Mouse (Mus musculus): ENCODE data around the gene Snrpd2. TPM values are rescaled to one million over a fixed set of nuclear protein-coding genes. Genes with fewer than 3 reads are reported as not detected.

Gene Snrpd2
- polyA plus RNA-seq, 1 experiment from 2014 or later = 126 TPM

GRCm38 (mm10) chr7:19169506-19169905 lies 20.0 kb downstream of the Snrpd2 start:
- whole genome bisulfite sequencing = 50% methylated on average over 10 of the region's 10 CpGs
- Histone ChIP-seq H3K9ac (replicated peaks) (no peak overlapping the region), H3K27ac (peak overlapping the region; percentile 9)

GRCm38 (mm10) chr7:19170142-19170541 lies 20.6 kb downstream of the Snrpd2 start:
- WGBS = 43% methylated on average over 8 of the region's 8 CpGs

More at GRCm38 (mm10) chr7:19169506-19169905, 20.0 kb downstream of the Snrpd2 start:
- Histone ChIP-seq H3K4me2 (replicated peaks) (no peak overlapping the region), H3K27me3 (peaks cover 8% of the 10 kb centered on the region), H3K9me3 (no peaks in the 10 kb centered on the region), H3K4me1 (replicated peaks) (peaks cover 46% of the 10 kb centered on the region), H3K36me3 (no peaks in the 10 kb centered on the region), H3K4me3 (replicated peaks) (no peak overlapping the region)
- no peak for ATAC-seq

GRCm38 (mm10) chr7:19171831-19172230 lies 22.3 kb downstream of the Snrpd2 start:
- WGBS = 40% methylated on average over 8 of the region's 8 CpGs
- H3K27ac ChIP-seq = peak overlapping the region; percentile 68
- peaks cover under 1% of the 10 kb centered on the region for H3K27me3 ChIP-seq
- no peak for ATAC-seq
- H3K4me2 ChIP-seq (replicated peaks) = no peak overlapping the region
- no peaks in the 10 kb centered on the region for H3K9me3 ChIP-seq
- H3K4me3 ChIP-seq (replicated peaks) = no peak overlapping the region
- H3K9ac ChIP-seq (replicated peaks) = 0 out of 2 replicates have a peak overlapping the region, but pooled peaks have one; percentile 19
- peaks cover 35% of the 10 kb centered on the region for H3K4me1 ChIP-seq (replicated peaks)
- no peaks in the 10 kb centered on the region for H3K36me3 ChIP-seq

More at GRCm38 (mm10) chr7:19170142-19170541, 20.6 kb downstream of the Snrpd2 start:
- Histone ChIP-seq H3K4me2 (replicated peaks) (no peak overlapping the region), H3K9me3 (no peaks in the 10 kb centered on the region), H3K4me3 (replicated peaks) (no peak overlapping the region), H3K27ac (peak overlapping the region; percentile 8), H3K4me1 (replicated peaks) (peaks cover 40% of the 10 kb centered on the region), H3K9ac (replicated peaks) (no peak overlapping the region), H3K27me3 (peaks cover 2% of the 10 kb centered on the region), H3K36me3 (no peaks in the 10 kb centered on the region)
- ATAC-seq = peak; percentile 26; the same call in 1 of the 2 replicates

GRCm38 (mm10) chr7:19172874-19173273 lies 23.4 kb downstream of the Snrpd2 start:
- H3K4me2 ChIP-seq (replicated peaks) = peak overlapping the region; percentile 47
- peak; percentile 9 for ATAC-seq
- H3K4me1 ChIP-seq (replicated peaks) = peaks cover 45% of the 10 kb centered on the region
- 3% methylated on average over 17 of the region's 17 CpGs for whole genome bisulfite sequencing
- H3K36me3 ChIP-seq = no peaks in the 10 kb centered on the region
- H3K27me3 ChIP-seq = peaks cover 11% of the 10 kb centered on the region
- peak overlapping the region; percentile 23 for H3K4me3 ChIP-seq (replicated peaks)
- H3K9me3 ChIP-seq = no peaks in the 10 kb centered on the region
- H3K27ac ChIP-seq = peak overlapping the region; percentile 68
- H3K9ac ChIP-seq (replicated peaks) = peak overlapping the region; percentile 7; the same call in 1 of the 2 replicates

GRCm38 (mm10) chr7:19175708-19176515 lies 26.4 kb downstream of the Snrpd2 start, which contains the start of gene Eml2:
Gene Eml2 (plus strand): TSS chr7:19176421.
- peaks cover 54% of the 10 kb centered on the region for H3K4me1 ChIP-seq (replicated peaks)
- ATAC-seq = peak; percentile 96
- peak within 1 kb of the TSS; percentile 74 for H3K4me2 ChIP-seq (replicated peaks)
- no peaks in the 10 kb centered on the region for H3K36me3 ChIP-seq
- H3K27ac ChIP-seq = peak within 1 kb of the TSS; percentile 77
- H3K9me3 ChIP-seq = no peaks in the 10 kb centered on the region
- peaks cover 38% of the 10 kb centered on the region for H3K27me3 ChIP-seq
- H3K9ac ChIP-seq (replicated peaks) = peak within 1 kb of the TSS; percentile 79
- WGBS = under 1% methylated on average over 30 of the region's 30 CpGs
- peak within 1 kb of the TSS; percentile 69 for H3K4me3 ChIP-seq (replicated peaks)

- peak; percentile 64 for ATAC-seq
- Histone ChIP-seq H3K36me3 (peaks cover 2% of the 10 kb centered on the region; the same call in 1 of the 2 replicates), H3K4me2 (replicated peaks) (peak overlapping the region; percentile 74), H3K9ac (replicated peaks) (peak overlapping the region; percentile 79), H3K27me3 (peaks cover 39% of the 10 kb centered on the region), H3K9me3 (no peaks in the 10 kb centered on the region), H3K27ac (peak overlapping the region; percentile 77), H3K4me1 (replicated peaks) (peaks cover 58% of the 10 kb centered on the region), H3K4me3 (replicated peaks) (peak overlapping the region; percentile 69)
- 2% methylated on average over 20 of the region's 21 CpGs for WGBS
Observed at GRCm38 (mm10) chr7:19176516-19176947, 27.0 kb downstream of the Snrpd2 start.

- Histone ChIP-seq H3K27ac (peak overlapping the region; percentile 77; the same call in 1 of the 2 replicates), H3K4me3 (replicated peaks) (peak overlapping the region; percentile 69)
- 68% methylated on average over 7 of the region's 7 CpGs for WGBS
Observed at GRCm38 (mm10) chr7:19177216-19177615, 27.7 kb downstream of the Snrpd2 start.

GRCm38 (mm10) chr7:19178035-19178434 lies 28.5 kb downstream of the Snrpd2 start:
- Histone ChIP-seq H3K27me3 (peaks cover 39% of the 10 kb centered on the region), H3K9me3 (no peaks in the 10 kb centered on the region), H3K36me3 (peaks cover 16% of the 10 kb centered on the region), H3K4me2 (replicated peaks) (peak overlapping the region; percentile 74), H3K27ac (no peak overlapping the region), H3K9ac (replicated peaks) (peak overlapping the region; percentile 79), H3K4me1 (replicated peaks) (peaks cover 47% of the 10 kb centered on the region), H3K4me3 (replicated peaks) (peak overlapping the region; percentile 69)
- no peak for ATAC-seq
- WGBS = 6% methylated on average over 18 of the region's 18 CpGs

More at GRCm38 (mm10) chr7:19177216-19177615, 27.7 kb downstream of the Snrpd2 start:
- Histone ChIP-seq H3K4me2 (replicated peaks) (peak overlapping the region; percentile 74), H3K36me3 (peaks cover 8% of the 10 kb centered on the region), H3K4me1 (replicated peaks) (peaks cover 55% of the 10 kb centered on the region), H3K27me3 (peaks cover 39% of the 10 kb centered on the region), H3K9me3 (no peaks in the 10 kb centered on the region), H3K9ac (replicated peaks) (peak overlapping the region; percentile 79)
- ATAC-seq = no peak

- peaks cover 19% of the 10 kb centered on the region for H3K36me3 ChIP-seq
- peaks cover 43% of the 10 kb centered on the region for H3K4me1 ChIP-seq (replicated peaks)
- H3K4me2 ChIP-seq (replicated peaks) = peak overlapping the region; percentile 74
- H3K27me3 ChIP-seq = peaks cover 39% of the 10 kb centered on the region
- H3K4me3 ChIP-seq (replicated peaks) = peak overlapping the region; percentile 69
- no peaks in the 10 kb centered on the region for H3K9me3 ChIP-seq
- 7% methylated on average over 27 of the region's 27 CpGs for WGBS
- ATAC-seq = no peak
- peak overlapping the region; percentile 79 for H3K9ac ChIP-seq (replicated peaks)
- no peak overlapping the region for H3K27ac ChIP-seq
Observed at GRCm38 (mm10) chr7:19178443-19179092, 29.0 kb downstream of the Snrpd2 start.

GRCm38 (mm10) chr7:19179173-19179572 lies 29.7 kb downstream of the Snrpd2 start:
- Histone ChIP-seq H3K27ac (no peak overlapping the region), H3K4me3 (replicated peaks) (peak overlapping the region; percentile 69), H3K4me2 (replicated peaks) (peak overlapping the region; percentile 74), H3K9ac (replicated peaks) (peak overlapping the region; percentile 17; the same call in 1 of the 2 replicates), H3K27me3 (peaks cover 39% of the 10 kb centered on the region), H3K36me3 (peaks cover 25% of the 10 kb centered on the region), H3K4me1 (replicated peaks) (peaks cover 43% of the 10 kb centered on the region), H3K9me3 (no peaks in the 10 kb centered on the region)
- no peak for ATAC-seq
- WGBS = 1% methylated on average over 31 of the region's 32 CpGs

GRCm38 (mm10) chr7:19179936-19180335 lies 30.4 kb downstream of the Snrpd2 start:
- Histone ChIP-seq H3K4me1 (replicated peaks) (peaks cover 50% of the 10 kb centered on the region), H3K9ac (replicated peaks) (no peak overlapping the region), H3K27ac (no peak overlapping the region), H3K36me3 (peaks cover 28% of the 10 kb centered on the region), H3K9me3 (no peaks in the 10 kb centered on the region), H3K27me3 (peaks cover 39% of the 10 kb centered on the region), H3K4me2 (replicated peaks) (peak overlapping the region; percentile 74), H3K4me3 (replicated peaks) (no peak overlapping the region)
- 38% methylated on average over 6 of the region's 6 CpGs for WGBS
- ATAC-seq = no peak

Data from midbrain, embryonic 13.5 days (tissue).